Mouse (Mus musculus) erythroblast, embryonic 14.5 days (primary cell): ENCODE measurements at regions not wholly inside any gene's neighbourhood (a gene's known extent, or its start where the extent isn't known, plus 50 kb on each side); places are given as distances from the start of the nearest gene placed in this dataset.

Experiments used
- GATA1 ChIP-seq: IDR thresholded peaks from 2 replicates; pipeline ENCODE4 v1.6.1; 2012; ENCODE audit warnings: low read length, inconsistent platforms, mixed read lengths
- TAL1 ChIP-seq: IDR thresholded peaks from 3 replicates; pipeline ENCODE4 v1.6.1; 2012; ENCODE audit warnings: low read length, inconsistent platforms, mixed read lengths

DNA sequence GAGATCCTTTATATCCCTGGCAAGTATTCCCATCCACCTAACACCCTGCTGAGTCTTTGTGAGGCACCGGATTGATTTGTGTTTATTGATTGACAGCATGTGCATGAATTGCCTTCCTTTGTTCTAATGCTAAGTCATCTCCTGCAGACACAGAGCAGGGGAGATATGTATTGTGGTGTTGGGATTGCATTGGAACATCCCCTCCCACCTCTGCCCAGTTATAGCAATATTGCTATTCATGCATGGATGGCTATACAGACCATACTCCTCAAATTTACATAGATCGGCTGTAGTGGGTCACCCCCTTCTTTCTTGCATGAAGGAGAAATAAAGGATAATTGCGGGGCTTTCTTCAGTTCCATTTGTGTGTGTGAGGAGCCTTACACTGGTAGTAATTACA lies 101.7 kb downstream of the Gp2 start:
- TF ChIP-seq GATA1 (no peak), TAL1 (no peak)
